Mouse (Mus musculus): ENCODE data around the gene Rfc2.

Gene Rfc2

DNA sequence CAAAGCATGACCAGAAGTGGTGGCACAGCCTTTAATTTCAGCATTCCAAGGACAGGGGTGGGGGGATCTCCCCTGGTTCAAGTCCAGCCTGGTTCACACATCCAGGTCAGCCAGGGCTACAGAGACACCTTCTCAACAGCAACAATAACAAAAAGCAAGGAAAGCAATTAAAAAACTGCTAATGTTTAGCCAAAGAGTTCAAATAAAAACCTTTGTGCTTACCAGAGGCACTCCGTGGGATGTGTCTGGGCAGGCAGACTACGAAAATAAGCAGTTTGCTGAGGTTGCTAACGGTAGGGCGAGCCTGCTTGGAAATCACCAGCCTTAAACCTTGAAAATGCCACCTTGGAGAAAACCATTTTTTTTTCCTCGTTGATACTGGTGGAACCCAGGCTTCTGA lies at the start of gene Rfc2:
Rfc2 (plus strand) TSS at position 221 of the 400 bp plus-strand sequence.
- no peak for DNase-seq (ENCODE audit: low read depth, low spot score)

DNA sequence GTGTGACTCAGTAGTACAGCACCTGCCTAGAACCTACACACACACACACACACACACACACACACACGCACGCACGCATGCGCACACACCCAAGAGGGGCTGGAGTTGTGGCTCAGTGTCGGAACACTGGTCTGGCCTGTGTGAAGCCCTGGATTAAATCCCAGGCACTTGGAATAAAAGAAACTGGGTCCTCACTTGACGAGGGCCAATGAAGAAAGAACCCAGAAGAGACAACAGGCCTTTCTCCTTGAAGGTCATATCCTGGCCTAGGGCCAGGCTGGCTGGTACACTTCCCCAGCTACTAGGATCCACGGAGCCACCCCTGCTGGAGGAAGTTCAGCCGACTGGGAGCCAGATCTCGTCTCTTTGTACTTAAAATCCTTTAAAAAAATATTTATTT lies 49.6 kb upstream of the Rfc2 start:
- no peak for DNase-seq (ENCODE audit: low read depth, low spot score)

DNA sequence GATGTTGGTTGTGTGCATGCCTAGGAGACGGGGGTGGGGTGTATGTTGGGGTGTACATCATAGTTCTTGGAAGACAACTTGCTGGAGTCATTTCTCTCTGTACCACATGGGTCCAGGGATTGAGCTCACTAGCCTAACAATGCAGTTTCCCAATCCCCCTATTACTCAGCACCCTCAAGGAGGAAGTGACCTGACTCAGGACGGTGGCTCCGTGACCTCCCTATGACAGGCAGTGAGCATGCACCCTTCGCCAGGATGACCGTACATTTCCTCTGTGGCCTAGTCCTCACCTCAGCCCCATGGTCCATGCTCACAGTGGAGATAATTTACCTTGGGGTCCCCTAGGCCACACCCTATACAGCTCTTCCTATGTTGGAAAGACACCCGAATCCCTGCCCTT lies 48.7 kb upstream of the Rfc2 start:
- no peak for DNase-seq (ENCODE audit: low read depth, low spot score)

DNA sequence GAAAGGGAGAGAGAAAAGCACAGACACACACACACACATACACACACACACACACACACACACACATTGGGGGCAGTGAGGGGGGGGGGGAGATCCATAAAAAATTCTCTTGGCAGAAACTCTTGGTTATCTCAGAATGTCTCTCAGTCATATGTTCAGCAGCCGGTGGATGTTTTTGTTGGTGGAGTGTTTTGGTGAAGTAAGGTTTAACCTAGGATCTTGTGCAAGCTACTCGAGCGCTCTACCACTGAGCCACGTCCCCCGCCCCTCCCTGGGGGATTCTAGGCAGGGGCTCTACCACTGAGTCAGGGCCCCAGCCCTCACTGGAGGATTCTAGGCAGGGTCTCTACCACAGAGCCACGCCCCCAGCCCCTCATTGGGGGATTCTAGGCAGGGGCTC lies 45.1 kb upstream of the Rfc2 start:
- no peak for DNase-seq (ENCODE audit: low read depth, low spot score)

DNA sequence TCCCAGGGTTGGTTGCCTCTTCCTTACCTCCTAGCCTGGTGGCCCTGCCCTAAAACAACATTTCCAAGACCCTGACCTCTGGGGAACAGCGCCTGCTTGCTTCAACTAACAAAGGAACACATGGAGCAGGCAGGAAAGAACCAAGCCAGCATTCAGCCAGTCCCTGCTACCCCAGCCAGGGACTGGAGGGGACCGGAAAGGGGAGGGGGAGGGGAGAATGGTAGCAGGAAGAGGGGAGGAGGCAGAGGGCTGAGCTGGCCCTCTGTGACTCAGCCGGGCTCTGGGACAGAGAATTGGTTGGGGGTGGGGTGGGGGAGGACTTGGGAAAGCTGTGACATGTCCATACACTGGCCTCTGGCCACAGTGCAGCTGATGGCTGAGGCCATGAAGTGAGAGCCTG lies 41.3 kb upstream of the Rfc2 start:
- peak; percentile 67 for DNase-seq (ENCODE audit: low read depth, low spot score)

DNA sequence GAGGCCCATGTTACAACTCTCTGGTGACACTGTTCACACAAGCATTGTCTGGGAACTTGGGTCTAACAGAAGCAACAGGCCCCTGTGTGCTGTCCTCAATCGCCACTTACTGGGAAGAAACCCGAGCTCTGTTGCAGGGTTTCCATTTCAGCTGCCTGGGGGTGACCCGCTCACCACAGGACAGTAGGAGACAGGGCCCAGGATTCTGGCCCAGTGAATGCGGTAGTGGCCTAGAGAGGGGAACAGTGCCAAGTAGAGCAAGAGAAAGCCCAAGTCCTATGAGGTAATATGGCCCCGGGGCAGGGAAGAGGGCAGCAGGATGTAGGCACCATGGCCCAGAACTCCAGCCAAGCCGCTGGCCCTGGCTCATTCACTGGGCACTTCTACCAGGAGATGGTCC lies 40.3 kb upstream of the Rfc2 start:
- DNase-seq (ENCODE audit: low read depth, low spot score): no peak

DNA sequence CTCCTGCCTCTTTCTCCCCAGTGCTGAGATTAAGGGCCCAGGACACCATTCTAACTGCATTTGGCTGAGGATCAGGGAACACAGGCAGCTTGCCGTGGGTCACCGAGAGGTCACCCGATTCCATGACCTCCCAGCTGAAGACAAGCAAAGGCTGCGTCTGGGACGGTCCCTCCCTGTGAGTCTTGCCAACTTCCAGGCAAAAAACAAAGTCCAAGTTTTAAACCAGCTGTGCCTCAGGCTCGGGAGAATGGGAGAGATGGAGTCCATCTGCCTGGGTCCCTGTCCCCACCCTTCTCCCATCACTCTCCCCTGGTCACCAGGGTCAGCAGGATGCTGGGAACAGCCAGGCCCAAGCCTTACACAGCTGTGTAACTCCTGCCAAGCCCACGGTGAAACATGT lies 39.5 kb upstream of the Rfc2 start:
- no peak for DNase-seq (ENCODE audit: low read depth, low spot score)

DNA sequence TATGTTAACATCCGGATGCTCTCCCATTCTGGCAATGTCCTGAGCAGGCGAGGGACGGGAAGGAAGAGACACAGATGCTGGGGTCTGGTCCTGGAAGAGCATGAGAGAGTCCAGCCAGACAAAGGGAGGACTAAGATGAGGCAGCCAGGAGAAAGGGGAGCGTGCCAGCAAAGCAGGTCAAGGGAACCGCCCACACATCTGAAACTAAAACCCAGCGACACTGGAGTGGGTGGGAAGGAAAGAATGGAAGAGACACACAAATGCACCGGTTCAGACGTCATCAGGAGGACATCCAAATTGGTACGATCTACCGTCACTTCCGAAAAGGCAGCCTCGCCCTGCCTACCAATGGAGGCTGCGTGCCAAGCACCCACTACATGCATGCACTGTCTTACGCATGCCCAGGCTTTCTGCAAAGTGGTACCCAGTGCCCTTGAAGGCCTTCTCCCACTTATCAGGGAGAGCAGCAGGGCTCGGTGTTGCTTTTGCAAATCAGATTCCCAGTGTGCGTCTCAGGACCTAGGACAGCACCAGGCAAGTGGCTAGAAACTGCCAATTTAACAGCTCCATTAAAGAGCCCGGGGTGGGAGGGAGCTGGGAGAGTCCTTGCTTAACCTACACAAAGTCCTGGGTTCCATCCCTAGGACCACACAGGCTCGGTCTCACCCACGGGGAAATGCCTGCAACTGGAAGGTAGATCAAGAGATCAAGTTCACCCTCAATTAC lies 36.5 kb upstream of the Rfc2 start:
- no peak for DNase-seq (ENCODE audit: low read depth, low spot score)

DNA sequence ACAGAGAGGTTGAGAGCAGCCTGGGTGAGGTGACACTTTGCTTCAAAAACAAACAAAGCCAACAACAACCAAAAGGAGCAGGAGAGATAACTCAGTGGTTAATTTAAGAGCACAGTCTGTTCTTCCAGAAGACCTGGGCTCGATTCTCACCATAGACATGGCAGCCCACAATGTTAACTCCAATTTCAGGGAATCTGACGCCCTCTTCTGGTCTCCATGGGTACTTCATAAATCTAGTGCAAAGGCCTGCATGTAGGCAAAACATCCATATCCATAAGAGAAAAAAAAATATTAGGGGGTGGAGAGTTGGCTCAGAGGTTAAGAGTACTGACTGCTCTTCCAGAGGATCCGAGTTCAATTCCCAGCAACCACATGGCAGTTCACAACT lies 35.9 kb upstream of the Rfc2 start:
- peak; percentile 48 for DNase-seq (ENCODE audit: low read depth, low spot score)

DNA sequence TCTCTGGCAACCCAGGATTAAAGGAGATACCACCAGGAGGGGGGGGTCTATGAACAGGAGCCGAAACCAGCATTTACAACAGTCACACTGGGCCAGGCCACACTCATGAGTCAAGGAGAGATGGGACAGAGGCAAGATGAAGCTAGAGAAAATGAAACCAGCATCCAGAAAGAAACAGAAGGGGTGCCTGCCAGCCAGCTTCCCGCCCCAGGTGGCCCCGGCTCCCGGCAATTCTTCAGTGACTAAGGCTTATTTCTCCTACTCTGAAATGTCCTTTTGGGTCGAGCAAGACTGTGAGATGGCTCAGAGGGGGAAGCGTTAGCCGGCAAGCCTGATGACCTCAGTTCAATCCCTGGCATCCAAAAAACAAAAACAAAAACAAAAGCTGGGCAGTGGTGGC lies 34.4 kb upstream of the Rfc2 start:
- no peak for DNase-seq (ENCODE audit: low read depth, low spot score)

DNA sequence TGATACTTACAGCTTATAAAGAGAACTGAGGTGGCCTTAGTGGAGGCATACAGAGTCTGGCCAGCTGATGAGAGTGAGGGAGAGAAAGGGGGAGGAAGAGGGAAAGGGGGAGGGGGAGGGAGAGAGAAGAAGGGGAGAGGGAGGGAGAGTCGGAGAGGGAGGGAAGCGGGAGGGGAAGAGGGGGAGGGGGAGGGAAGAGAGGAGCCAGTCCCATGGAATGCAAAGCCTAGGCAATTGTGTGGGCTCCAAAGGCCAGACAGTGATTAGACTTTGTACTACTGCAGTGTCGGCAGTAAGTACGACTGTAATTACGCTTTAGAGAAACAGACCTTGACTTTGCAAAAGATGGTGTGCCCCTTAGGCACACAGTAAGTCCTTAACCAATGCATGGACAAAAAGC lies 32.9 kb upstream of the Rfc2 start:
- DNase-seq (ENCODE audit: low read depth, low spot score): no peak

DNA sequence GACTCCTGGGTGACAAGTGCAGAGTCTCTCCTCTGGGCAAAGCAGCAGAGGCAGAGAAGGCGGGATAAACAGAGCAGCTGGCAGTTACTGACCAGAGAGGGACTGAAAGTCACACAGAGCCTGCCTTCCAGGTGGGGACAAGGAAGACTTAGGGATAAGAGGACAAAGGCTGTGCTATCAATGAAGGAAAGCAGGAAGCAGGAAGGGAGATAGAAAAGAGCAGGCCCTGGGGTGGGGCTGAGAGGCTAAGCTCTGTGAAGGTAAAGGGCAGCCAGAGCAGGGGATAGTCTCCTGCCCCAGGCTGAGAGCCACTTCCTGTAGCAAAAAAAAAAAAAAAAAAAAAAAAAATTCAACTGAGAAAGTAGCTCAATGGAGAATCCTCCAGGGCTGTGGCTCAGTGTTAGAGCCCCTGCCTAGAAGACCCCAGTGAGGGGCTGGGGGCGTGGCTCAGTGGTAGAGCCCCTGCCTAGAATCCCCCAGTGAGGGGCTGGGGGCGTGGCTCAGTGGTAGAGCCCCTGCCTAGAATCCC lies 31.5 kb upstream of the Rfc2 start:
- DNase-seq (ENCODE audit: low read depth, low spot score): no peak

DNA sequence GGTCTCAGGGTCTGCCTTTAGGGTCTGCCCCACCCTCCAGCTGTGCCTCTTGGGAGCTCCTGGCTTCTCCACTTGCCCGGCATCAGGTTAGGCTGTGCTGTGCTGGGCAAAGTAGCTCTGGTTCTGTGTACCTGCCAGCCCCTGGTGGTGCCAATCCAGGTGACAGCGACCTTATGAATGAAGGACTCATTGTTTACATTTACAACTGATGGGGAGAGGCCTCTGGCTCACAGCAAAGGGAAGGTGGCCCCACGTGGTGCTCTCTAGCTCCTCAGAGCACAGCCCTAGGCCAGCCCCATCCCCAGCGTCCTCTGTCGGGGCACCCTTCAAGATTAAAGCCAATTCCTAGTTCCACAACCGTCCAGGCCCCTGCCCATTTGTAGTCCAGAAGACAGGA lies 30.3 kb upstream of the Rfc2 start:
- peak; percentile 48 for DNase-seq (ENCODE audit: low read depth, low spot score)

DNA sequence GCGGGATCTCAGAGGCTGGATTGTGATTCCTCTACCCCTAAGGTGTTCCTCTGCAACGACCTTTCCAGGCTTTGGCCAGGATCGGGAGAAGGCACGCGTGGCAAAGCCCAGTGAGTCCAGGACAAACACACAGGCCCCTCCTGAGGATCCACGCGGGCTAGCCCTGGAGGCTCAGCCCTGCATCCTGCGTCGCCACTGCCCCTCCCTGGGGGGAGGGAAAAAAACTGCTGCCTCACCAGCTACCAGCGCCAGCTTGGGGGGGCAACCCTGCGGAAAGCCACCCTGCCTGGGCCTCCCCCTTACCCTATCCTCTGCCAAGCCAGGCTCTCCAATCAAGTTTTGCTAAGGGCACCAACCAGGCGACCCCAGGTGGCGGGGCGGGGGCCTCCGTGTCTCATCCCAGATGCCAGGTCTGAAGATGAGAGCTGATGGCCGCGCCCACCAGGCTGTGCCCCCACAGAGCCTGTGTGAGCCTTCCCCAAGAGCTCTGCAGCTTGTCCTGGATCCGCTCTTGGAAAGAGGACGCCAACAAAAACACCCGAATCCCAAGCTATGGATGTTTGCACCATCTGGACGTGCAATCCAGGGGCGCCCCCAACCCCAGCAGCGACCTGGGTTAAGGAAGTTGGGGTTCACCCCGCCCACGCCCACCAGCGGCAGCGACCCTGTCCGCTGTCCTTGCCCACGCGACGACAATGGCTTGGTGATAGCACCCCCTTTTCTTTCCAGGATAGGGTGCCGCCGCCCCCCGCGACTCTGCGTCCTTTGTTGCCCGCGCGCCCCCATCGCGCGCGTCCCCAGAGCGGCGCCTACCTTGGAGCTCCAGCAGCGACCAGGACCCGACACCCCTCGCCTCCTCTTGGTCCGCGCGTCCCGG lies 29.7 kb upstream of the Rfc2 start:
- DNase-seq (ENCODE audit: low read depth, low spot score): peak; percentile 50

DNA sequence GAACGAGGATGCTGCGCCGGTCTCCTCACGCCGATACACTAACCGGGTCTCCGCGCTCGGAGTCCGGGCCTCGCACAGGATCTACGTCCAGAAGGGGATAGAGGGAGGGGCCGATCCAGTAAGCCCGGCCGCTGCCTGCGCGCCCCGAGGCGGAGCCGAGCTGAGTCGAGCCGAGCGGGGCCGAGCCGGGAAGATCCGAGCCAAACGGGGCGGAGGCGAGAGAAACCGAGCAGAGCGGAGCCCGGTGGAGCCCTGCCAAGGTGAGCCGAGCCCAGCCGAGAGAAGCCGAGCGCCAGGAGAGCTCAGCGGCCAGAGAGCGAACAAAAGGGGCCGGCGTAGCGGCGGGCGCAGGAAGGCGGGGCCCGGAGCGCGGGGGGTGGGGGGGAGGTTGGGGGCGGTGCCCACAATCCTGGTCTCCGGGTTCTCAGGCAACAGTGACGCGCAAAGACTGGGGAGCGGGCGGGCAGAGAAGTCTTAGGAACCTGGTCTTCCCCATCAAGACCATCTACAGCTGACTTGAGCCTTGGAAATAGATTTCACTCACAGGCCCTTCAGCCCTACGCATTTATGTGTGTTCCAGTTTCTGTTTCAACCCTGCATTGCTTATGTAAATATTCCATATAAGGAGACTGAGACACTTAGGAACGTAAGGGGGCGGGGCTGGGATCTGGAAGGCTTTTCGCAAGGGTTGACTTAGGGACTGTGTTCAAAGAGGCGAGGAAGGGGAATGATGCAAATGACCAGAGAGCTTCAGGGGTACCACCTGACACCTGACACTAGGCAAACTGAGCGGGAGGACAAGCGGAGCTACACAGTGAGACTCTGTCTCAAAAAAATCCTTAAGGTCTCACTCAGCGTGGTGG lies 28.8 kb upstream of the Rfc2 start, which contains the start of gene Clip2:
Clip2 (minus strand) TSS at position 325 of the 863 bp plus-strand sequence.
- peak; percentile 95 for DNase-seq (ENCODE audit: low read depth, low spot score)

DNA sequence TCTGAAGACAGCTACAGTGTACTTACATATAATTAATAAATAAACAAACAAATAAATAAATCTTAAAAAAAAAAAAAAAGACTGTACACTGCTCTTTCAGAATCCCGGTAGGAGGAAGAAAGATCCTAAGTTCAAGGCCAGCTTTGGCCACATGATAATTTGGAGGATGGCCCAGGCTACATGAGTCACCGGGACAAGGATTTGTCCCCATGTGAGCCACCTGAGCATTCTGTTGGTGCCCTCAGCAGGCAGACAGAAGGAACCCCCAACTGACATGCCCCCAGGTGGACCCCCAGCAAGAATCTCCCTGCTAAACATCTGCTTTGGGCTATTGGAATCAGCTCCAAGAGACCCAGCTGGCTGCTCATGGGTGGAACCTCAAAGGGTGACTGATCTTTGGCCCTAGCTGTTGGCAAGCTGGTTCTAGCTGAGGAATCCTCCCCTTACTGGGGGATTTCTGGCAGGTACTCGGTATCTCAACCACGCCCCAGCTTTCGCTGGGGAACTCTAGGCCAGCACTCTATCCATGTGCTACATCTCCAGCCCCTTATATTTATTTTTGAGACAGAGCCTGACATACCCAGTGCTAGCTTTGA lies 27.1 kb upstream of the Rfc2 start:
- DNase-seq (ENCODE audit: low read depth, low spot score): no peak

DNA sequence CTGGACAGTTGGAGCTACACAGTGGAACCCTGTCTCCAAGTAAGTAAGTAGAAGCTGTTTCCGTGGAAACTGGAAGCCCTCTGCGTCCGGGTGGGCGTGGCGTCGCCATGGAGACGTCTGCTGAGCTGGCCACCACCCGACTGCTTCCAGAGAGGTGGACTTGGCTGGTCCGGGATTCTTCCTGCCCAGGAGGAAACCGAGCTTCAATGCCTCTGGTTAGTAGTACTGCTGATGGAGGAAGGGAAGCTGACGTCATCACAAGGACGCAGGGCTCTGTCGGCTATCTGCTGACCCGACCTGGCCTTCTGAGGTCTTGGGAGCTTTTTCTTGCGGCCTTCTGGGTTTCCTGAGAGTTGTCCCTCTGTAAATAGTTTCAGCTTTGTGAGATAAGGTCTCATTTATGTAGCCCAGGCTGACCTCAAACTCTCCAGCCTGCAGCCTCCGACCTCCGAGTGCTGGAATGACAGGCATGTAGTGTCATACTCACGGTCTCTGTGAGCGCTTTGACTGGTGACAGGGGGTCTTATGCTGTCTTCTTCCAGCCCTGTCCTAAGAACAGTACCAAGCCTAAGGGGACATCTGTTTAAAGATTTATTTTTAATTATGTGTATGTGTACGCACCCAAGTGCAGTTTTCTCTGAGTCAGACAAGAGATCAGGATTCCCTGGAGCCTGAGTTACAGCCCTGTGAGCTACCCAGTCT lies 25.6 kb upstream of the Rfc2 start:
- peak; percentile 32 for DNase-seq (ENCODE audit: low read depth, low spot score)

DNA sequence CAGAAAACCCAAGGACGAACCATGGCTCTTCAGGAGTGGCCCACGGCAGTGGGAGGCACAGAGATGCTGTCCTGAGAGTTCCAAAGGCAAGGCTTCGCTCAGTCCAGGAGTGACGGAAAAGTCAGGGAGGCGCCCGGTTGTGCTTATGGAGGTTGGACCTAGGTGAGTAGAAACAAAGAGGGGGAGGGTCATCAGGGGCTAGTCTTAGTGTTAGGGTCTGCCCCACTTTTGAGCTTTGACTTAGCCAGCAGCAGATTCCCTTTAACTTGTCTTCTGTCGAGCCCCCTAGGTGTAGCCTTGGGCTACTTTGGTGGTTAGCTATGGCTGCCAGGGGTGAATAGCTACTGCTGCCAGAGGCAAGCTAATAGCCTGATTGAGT lies 21.1 kb upstream of the Rfc2 start, which contains the start of gene Syna:
Syna (minus strand) TSS at position 101 of the 379 bp plus-strand sequence.
- no peak for DNase-seq (ENCODE audit: low read depth, low spot score)

DNA sequence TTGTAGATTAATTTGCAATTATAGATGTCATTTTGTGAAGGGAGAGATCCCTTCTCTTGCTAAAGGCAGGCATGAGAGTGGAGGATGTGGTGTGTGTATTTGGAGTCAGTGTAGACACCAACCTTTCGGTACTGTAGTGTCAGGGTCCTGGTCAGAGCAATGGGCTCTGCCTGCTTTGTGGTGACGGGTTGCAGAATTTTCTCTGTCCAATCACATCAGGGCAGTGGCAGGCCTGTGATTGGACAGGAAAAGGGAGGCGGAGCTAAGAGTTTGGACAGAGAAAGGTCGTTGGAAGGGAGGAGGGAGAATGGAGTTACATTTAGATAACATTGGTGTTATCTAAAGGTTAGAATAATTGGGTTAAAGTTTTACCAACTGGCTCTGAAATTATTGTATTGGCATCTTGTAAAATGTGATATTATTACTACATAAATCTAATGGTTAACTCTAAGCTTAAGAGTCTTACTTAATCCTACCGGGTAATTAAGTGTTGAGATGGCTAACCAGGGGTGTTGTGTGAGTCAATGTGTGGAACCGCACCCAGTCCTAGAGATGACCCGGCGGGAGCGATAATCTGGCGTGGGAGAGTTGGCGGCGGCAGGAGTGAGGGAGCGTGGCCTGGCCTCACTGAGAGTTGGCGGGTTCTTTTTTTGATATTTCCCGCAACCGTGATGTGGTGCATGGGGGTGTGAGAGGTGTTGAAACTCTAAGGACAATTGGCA lies 20.6 kb upstream of the Rfc2 start:
- no peak for DNase-seq (ENCODE audit: low read depth, low spot score)

DNA sequence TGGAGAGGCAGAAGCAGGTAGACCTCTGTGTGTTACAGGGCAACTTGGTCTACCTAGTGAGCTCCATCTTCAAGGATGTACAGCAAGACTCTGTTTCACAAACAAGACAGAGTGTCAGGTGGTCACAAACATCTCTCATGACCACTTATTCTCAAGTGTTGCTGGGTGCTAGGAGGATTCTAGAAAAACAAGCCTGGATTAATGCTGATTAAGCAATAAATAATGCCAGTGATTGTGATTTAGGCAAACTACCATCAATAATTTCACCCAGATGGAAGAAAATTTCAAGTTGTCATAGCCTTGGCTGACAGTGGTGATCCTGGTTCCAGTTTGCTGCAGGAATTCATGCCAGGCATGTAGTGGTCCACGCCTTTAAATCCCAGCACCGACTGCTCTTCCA lies 16.9 kb upstream of the Rfc2 start:
- DNase-seq (ENCODE audit: low read depth, low spot score): no peak
